Mouse (Mus musculus) CD8-positive naive resting alpha-beta T cell, adult 2 months (primary cell): ENCODE measurements around the gene Sell.

ENCODE experiments used
- DNase-seq, 2 experiments: peaks; one replicate each; pipeline ENCODE4 v3.0.0; 2022; ENCODE audit warnings: low read depth in 2 of 2, low spot score in 2 of 2

The Sell gene

DNA sequence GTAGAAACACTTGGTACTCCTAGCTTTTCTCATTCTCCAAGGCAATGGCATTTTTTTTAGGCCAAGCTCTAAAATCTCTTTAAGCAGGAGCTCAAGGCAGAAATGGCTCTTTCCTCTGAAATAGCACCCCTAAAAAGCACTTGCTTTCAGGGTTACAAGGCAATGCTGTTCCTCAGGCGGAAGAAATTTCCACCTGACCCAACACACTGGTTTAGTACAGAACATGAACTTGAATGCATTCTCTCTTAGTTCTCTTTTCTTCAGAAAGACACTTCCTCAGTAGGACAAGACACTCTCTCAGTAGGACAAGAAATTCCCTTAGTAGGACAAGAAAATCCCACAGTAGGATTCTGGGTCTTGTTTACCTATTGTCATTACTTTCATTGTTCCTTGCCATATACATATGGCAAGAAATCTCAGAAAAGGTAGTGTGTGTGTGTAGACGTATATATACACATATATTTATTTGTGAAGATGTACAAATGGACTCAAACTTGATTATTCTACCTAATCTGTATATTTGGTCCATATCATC is 12.9 kb downstream of the Sell start:
- DNase-seq, result no peak

DNA sequence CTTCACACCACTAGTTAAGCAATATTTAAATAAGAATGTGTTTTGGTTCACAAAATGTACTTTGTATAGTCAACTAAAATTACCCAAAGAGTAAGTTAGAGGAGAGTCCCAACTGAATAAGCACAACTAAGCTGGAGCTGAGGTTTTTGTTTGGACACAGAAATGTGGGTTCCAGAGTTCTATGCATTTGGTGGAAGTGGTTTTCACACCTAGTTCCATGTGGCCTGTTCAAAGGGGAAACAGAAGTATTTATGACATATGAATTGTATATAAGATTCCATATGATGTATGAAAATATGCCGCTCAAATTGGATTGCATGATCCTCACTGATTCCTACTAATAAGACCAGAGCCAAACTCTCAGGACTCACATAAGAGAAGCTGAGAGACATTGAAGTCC is 13.6 kb downstream of the Sell start:
- DNase-seq, result no peak

- DNase-seq, result no peak
These were observed 14.7 kb downstream of the Sell start for GRCm38 (mm10) chr1:164076441-164076840.

GRCm38 (mm10) chr1:164077031-164077430 is 15.2 kb downstream of the Sell start:
- peak in 1 of 2 experiments; percentile 58 for DNase-seq

GRCm38 (mm10) chr1:164078323-164078741 is 16.6 kb downstream of the Sell start:
- peak; percentile 51 to 65 for DNase-seq

DNA sequence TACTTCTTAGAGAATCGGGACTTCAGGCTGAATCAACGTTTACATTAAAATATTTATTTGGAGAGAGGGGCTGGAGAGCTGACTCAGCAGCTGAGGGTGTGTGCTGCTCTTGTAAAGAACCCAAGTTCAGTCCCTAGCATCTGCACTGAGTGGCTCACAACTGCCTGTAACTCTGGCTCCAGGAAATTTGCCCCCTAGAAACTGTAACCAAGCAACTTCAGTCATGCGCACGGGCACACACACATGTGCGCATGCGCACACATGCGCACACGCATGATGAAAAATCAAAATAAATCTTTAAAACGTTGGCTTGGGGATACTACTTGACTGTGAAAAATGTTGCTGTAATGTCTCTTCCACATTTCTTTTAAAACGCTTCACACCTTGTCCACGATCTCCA is 17.3 kb downstream of the Sell start:
- DNase-seq, result no peak

DNA sequence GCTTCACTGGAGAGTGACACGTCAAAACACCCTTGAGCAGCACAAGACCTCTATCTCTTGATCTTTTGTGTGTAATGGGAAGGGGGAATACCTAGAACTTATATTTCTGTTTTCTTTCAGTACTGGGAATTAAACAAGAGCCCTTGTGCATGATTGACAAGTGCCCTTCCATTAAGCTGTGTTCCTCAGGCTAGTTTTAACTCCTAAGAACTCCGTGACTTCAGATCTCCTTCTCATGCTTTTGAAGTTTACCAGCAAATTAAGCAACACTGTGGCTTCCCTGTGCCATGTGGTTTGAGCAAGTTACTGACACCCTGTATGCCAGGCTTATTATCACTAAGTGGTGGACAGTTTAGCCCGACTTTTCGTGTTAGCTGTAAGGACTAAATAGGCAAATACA is 21.3 kb downstream of the Sell start:
- DNase-seq, result no peak

DNA sequence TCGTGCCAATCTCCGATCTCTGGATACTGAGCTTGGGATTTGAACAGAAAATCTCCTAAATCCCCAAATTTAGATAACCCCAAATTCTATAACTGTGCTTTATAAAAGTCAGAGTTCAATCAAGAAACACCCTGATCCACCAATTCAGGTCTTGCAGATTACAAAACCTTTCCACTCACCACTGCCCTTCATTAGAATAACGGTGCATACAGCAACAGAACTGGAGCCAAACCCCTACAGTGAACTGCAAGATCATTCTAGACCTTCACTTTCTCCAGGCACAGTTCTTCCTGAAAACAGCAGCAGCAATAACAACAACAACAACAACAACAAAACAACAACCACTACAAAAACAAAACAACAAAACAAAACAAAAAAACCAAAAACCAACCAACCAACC is 25.0 kb downstream of the Sell start:
- DNase-seq, result no peak

GRCm38 (mm10) chr1:164087872-164088271 is 26.1 kb downstream of the Sell start:
- DNase-seq, result no peak

GRCm38 (mm10) chr1:164096780-164097179 is 35.0 kb downstream of the Sell start:
- DNase-seq, result no peak

- no peak for DNase-seq
These were observed 36.1 kb downstream of the Sell start for GRCm38 (mm10) chr1:164097911-164098310.

- peak in 1 of 2 experiments; percentile 18 for DNase-seq
These were observed 36.6 kb downstream of the Sell start for GRCm38 (mm10) chr1:164098372-164098771.

DNA sequence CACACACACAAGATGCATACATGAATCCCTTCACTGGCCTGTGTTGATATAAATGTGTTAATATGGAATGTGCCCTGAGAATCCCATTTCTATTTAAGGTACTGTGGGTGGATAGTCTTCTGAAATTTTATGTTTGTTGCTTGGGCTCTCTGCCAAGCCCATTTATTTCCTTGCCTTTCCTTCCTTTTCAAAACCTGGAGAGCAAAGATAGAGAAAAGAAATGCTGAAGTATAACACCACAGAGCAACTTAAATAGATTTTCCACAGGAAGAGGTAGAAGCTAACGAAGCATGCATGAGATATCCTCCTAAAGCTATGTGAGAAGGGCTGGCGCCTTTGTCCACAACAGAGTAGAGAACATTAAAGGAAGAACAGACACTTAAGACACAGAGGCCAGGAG is 48.0 kb downstream of the Sell start:
- DNase-seq, result no peak

GRCm38 (mm10) chr1:164110591-164111329 is 49.0 kb downstream of the Sell start:
- DNase-seq, result no peak

- no peak for DNase-seq
These were observed 52.5 kb downstream of the Sell start for GRCm38 (mm10) chr1:164114280-164114679.

DNA sequence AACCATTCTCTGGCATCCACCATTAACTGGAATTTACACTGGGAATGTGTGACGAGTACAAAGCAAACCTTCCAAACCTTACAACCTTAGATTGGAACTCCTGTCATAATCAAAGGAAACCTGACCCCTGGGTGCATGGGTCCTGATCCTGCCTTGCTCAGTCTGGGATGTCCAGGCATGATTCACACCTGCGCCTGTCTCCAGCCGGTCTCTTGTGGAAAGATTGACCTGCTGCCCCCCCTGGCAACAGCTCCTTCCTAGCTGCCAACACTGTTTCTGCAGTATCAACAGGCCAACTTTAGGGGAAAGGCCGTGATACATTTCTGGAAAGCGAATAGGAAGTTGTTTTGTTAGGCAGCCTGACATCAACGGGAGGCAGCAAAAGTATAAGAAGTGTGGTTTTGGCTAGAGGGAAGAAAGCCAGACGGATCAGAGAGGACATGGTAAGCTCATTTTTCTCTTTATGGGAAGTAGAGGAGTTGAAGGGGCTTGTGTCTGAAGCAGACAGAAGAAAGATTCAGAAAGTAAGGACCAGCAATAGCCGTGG is 53.2 kb downstream of the Sell start, which contains the start of gene Selp:
Selp (plus strand) TSS at position 318 of the 547 bp plus-strand sequence.
- DNase-seq, result no peak

GRCm38 (mm10) chr1:164115647-164116046 is 53.9 kb downstream of the Sell start:
- no peak for DNase-seq

- no peak for DNase-seq
These were observed 56.1 kb downstream of the Sell start for GRCm38 (mm10) chr1:164117869-164118268.

DNA sequence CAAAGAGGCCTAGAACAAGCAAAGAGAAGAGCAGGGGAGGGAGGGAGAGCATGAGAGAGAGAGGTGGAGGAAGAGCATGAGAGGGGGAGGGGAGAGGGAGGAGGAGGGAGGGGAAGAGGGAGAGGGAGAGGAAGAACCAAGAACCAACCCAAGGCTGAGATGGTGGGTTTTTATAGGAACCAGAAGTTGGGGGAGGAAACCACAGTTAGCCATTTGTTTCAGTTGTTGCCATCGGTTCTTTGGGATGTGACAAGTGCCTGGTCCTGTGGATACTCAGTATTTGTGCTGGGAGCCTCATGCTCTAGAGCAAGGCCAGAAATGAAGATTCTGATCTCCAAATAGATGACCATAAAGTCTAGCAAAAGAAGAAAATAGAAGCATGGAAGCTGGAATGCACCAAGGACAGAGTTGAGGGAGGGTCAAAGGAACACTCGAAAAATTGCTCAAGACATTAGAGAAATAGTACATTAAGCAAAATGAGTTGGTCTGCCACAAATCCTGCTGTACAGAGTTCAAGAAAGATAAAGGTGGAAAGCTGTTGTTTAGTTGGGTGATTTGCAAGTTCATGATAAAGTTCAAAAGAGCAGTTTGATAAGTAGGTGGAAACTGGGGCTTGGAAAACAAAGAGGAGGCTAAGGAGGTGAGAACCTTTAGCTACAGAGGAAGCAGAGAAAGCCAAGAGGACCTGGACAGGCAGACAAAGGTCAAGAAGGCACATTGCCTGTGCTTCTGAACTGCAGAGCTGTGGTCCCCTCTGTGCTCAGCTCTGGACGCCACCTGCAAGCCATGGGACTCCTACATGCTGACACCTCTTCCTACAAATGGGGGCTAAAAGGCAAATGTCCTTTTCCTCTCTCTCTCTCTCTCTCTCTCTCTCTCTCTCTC is 58.4 kb downstream of the Sell start:
- no peak for DNase-seq

- no peak for DNase-seq
These were observed 59.0 kb downstream of the Sell start for GRCm38 (mm10) chr1:164120777-164121158.

- no peak for DNase-seq
These were observed 62.1 kb downstream of the Sell start for GRCm38 (mm10) chr1:164123836-164124235.

GRCm38 (mm10) chr1:164130013-164130412 is 68.2 kb downstream of the Sell start:
- no peak for DNase-seq
